Mouse (Mus musculus) fat pad, adult 2 months (tissue): ENCODE data around the gene Ipcef1.

ENCODE experiments used
- DNase-seq: peaks from one replicate; pipeline ENCODE4 v3.0.0-alpha.2; 2011; ENCODE audit warnings: low read depth, low spot score; ENCODE audit errors: extremely low read depth

Ipcef1 gene

GRCm38 (mm10) chr10:7052315-7053017 is at the start of gene Ipcef1:
Gene Ipcef1, minus strand, starts transcription at chr10:7052478.
- no peak for DNase-seq

GRCm38 (mm10) chr10:7077971-7078370 is 25.7 kb upstream of the Ipcef1 start:
- no peak for DNase-seq

GRCm38 (mm10) chr10:7077389-7077808 is 25.1 kb upstream of the Ipcef1 start:
- DNase-seq = no peak

GRCm38 (mm10) chr10:7076662-7077211 is 24.5 kb upstream of the Ipcef1 start:
- DNase-seq = no peak

- DNase-seq = no peak
Observed at GRCm38 (mm10) chr10:7076201-7076600, 23.9 kb upstream of the Ipcef1 start.

DNA sequence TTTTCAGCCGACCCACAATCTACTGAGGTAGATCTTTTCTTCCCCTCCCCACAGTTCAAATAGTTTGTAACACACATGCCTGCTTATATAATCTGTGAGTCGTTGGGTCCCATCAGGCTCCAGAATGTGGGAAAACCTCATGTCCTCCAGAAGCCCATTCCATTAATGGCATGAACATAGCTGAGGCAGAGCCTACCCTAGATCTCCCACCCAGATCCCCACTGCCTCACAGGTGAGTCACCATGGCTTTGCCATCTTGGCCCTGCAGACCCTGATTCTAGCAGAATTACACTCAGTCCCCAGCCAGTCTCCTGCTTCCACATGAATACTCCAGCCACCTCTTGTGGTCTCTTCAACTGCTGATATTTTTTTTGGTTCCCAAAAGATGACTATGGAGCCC is 23.4 kb upstream of the Ipcef1 start:
- no peak for DNase-seq

DNA sequence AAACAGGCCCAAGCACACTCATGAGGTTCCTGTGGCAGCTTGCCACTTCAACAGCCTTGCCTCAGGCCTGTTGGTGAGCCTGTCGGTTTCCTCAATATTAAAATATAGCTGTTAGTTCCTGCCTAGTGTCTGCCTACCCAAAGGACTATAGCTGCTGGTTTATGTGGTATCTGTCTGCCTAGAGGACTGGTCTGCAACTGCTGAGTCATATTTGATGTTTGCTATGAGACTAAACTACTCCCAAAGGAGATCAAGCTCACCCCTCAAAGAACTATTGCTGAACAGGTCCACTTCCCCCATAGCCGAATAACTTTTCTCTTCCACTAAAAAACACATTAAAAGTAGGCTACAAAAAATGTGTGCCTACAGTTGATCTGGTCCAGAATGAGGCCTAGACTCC is 22.0 kb upstream of the Ipcef1 start:
- no peak for DNase-seq

DNA sequence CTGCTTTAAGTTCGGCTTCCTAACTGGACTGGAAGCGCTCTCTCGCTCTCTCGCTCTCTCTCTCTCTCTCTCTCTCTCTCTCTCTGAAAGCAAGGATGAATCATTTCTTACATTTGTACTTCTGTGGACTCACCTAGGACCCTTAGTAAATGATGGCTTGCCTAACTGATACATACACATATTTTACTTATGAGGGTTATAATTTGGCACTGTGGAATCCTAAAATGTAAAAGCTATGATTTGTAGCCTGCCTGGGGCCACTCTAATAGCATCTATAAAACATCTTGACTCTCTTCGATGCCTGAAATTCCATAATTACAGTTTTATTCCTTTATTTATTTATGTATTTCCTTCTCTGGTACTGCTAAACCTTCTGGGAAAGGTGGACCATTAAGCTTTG is 18.6 kb upstream of the Ipcef1 start:
- no peak for DNase-seq

GRCm38 (mm10) chr10:7070100-7070835 is 18.0 kb upstream of the Ipcef1 start:
- no peak for DNase-seq

DNA sequence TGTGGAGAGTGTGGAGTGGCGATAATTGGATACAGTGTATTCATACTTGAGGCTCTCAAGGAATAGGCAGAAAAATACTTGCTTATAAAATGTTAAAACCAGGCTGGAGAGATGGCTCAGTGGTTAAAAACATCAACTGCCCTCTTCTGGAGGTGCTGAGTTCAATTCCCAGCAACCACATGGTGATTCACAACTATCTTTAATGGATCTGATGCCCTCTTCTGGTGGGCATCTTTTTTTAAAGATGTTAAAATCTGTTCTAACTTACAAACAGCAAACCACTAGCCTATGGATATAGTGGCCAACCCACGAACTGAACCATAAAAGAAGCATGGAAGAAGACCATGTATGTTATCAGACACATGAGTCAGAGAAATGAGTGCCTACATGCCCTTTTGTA is 16.8 kb upstream of the Ipcef1 start:
- no peak for DNase-seq

DNA sequence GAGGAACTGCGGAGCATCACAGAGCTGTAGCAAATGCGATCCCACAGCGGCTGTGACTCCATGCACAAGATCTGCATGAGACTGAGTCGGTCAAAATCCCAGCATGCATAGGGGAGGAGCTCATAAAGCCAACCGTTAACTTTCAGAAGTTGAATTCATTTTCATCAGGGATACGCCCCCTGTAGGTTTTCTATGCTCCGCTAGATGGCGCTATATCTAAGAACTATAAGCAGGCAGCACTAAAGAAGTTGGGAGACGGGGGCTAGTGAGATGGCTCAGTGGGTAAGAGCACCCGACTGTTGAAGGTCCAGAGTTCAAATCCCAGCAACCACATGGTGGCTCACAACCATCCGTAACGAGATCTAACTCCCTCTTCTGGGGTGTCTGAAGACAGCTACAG is 16.3 kb upstream of the Ipcef1 start:
- DNase-seq = no peak

DNA sequence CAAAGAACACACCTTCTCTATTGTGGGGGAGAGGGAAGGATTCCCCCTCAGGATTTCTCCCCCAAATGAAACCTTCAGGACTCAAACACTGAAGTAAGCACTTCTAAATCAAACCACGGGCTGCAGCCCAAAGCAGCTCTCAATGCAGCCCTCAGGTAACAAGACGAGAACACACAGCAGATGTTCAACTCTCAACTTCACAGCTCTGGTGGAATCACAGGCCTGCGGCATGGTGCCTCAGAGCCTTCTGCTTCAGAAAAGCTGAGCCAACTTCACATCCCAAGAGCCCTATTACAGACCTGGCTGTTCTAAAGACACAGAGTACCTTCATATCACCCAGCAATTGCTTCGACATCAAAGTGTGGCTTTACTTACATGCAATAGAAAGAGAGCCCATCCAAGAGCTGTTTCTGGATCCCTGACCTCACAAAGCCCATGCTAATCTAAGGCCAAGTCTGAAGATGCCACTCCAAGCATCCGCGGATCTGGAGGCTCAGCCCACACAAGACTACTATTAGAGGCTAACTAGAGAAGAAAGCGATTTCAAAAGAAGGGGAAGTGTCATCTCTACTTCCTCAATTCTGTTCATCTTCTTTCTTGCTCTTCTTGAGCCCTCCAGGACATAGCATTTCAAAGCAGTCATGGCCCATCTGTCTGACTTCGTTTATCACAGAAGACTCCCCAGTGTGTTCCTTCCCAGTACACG is 11.6 kb upstream of the Ipcef1 start:
- no peak for DNase-seq

- no peak for DNase-seq
Observed at GRCm38 (mm10) chr10:7062993-7063392, 10.7 kb upstream of the Ipcef1 start.

- no peak for DNase-seq
Observed at GRCm38 (mm10) chr10:7060326-7060725, 8.0 kb upstream of the Ipcef1 start.

DNA sequence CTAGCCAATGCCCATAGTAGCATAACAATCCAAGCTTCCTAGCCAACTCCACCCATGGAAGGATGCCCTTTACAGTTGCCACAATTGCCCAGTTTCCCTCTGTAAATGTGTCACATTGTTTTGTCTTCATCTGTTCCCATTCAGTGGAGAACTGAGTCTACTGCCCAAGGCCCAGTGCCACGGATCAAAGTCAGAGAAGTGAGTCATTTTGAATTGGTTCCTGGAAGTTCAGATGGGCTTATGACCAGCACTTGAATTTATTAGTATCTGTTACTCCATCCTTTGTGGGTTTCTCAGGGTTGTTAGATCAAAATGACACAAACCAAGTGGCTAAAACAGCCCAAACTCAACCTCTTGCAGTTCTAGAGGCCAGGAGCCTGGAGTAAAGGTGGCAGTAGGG is 5.3 kb upstream of the Ipcef1 start:
- no peak for DNase-seq

DNA sequence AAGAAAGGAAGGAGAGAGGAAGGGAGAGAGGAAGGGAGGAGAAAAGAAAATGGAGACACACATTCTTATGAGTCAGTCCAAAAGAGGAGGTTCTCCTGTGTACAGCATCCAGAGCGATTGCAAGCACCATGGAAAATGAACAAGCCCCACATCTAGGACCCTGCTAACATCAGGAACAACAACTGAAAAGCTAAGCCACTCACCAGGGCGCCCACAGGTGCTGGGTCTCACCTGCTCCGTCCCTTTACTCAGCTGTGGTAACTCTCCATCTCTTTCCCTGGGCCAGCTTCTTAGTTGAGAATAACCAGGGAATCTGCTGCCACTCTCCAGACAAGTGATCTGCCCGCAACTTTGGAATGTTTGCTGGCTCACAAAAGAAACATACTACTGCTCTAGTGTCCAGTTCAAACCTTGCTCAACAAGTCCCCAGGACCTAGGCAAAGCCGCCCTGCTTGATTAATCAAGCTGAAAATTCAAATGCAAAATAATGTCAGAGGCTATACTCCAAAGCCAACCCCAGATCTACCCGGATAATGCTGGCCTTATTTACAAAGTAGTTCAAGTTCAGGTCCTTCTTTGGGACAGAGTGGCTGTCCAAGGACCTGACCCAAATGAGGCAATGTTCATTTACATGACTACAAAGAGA is 2.4 kb upstream of the Ipcef1 start:
- DNase-seq = no peak

GRCm38 (mm10) chr10:7049901-7050300 is 2.4 kb downstream of the Ipcef1 start:
- DNase-seq = no peak

GRCm38 (mm10) chr10:7047919-7048291 is 4.4 kb downstream of the Ipcef1 start:
- no peak for DNase-seq

DNA sequence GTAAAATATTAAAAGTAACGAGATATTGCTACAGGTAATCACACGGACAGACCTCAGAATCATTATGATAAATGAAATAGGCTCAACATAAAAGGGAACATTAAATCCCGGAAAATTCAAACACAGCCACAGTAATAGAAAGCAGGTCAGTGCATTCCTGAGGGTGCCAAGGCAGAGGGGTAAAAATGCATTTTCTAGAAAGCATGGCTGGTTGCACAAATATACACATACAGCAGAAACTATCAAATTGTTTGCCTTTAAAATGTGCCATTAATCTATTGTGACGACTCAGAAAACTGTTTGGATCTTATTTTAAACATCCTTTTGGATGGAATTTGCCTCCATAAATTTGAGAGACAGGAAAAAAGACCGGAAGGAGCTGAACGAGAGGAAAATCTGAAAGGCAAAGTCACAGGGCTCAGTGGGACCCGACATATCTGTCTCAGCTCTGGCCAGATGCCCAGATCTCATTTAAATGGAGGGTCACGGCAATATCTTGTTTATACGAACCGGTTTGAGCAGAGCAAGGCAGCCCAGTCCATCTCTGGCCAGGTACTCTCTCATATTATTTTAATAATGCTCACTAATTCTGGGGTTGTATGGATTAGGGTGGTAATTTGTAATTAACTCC is 4.9 kb downstream of the Ipcef1 start:
- no peak for DNase-seq

DNA sequence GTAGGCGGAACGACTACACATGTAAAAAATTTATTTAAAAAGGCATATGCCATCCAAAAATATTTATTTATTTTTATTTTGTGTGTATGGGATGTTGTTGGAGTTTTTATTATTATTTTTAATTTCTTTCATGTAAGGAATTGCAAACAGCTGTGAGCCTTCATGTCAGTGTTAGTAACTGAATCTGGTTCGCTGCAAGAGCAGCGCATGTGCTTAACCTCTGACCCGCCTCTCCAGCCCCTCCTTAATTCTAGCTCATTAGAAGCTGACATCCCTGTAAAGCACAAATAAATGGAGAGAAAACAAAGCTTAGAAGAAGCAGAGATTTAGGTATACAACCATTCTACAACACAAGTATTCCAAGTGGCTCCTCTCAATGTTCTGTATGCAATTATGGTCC is 8.4 kb downstream of the Ipcef1 start:
- DNase-seq = no peak

DNA sequence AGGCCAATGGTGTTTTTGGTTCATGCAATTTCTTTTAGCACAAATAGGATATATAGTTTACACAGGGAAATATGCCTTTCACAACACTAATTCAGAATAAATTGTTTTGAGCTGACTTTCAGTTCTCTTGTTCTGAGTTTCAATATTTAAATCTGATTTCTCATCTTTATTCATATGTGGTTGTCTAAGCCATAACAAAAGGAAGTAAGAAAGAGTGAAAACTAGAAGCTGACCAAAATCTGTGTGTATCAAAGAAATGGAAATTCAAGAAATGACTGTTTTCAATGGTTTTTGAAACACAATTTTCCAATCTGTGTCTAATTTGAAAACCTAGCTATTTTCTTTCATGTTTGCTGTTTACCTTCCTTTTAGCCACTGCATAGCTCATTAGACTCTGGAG is 11.2 kb downstream of the Ipcef1 start:
- no peak for DNase-seq
